Mouse (Mus musculus): ENCODE measurements around the gene Nkd2.

The Nkd2 gene

GRCm38 (mm10) chr13:73847465-73847836 is at the start of gene Nkd2:
Nkd2 (minus strand) TSS chr13:73847631.
- peak; percentile 57 for DNase-seq

DNA sequence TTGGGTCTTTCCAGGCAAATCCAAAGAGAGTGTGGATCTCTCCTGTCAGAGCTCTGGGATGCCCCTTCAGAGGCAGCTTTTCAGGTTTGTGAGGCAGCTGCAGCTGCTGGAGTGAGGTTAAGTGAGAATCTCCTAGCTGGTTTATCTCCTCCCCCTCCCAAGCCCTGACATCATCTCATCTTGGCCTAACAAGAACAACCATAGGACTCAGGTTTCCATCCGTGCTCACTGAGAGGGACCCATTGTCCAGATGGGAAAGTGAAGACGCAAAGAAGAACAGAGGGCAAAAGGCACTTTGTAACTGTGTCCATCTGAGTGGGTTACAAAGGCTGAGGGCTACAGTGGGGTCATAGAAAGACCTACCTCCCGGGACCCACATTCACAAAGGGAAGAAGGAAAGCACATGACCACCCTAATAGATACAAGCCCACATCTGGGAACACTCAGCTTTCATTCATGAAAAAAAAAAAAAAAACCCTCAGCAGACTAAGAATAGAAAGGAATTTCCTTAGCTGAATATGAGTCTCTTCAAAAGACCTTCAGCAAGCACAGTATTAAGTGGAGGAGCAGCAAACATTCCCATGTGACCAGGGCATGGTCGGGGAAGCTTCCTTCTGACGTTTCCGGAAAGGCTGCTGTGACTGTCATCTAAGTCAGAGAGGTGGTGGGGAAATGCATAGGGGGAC is 45.2 kb upstream of the Nkd2 start:
- no peak for DNase-seq

DNA sequence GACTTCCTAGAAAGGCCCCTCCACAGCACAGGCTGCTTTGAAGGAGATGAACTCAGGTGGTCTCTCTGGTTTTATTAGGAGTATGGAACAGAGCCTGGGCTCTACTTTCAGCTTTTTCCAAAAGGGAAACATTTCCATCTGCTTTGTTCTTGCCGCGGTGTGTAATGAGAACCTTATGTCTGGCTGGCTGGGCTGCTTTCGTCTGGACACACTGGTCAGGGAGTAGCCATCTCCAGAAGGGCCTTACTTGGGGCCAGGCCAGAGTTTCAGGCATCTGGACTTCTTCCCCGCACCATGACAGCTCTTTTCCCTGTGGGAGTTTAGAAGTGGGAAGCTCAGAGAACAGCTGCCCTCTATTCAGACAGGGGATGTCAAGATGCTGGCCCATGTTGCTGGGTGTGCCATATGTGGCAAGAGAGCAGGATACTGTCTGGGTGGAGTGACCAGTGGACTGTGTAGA is 40.0 kb upstream of the Nkd2 start:
- no peak for DNase-seq

DNA sequence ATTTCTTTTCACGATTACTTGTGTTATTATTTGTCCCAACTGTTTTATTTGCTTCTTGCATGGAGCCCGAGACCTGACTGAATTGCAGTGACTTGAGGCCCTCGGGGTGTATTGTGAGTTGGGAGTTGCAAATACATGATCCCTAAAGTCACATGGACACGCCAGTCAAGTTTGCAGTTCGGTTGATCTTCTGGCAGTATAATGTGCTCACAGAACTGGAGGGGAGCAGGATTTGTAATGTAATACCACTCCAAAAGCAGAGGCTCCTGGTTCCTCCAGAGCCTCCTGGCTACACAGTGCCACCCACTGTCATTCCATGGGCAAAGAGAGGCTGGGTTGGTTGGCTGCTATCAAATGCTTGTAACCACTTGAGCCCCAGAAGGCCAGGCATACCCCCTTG is 39.2 kb upstream of the Nkd2 start:
- no peak for DNase-seq

GRCm38 (mm10) chr13:73886066-73886465 is 38.6 kb upstream of the Nkd2 start:
- no peak for DNase-seq

- DNase-seq = no peak
Measured at GRCm38 (mm10) chr13:73885656-73886055, 38.2 kb upstream of the Nkd2 start.

DNA sequence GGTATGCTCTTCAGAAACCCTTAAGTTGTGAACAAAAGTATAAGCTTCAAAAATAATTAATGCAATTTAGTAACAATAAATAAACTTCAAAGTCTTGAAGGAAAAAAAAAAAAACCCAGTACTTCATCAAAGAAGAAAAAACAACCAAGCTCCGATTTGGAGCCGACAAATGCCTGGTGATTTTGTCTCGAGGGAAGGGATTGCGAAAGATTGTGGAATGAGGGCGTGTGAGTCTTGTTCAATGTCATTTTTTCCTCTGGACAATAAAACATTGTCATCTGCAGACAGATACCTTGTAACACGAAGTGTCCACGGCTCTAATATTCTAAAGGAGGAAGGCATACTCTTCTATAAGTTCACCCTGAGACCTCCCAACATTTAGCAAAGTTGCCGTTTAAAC is 33.9 kb upstream of the Nkd2 start:
- no peak for DNase-seq

- DNase-seq = no peak
Measured at GRCm38 (mm10) chr13:73879824-73880223, 32.4 kb upstream of the Nkd2 start.

GRCm38 (mm10) chr13:73872159-73872558 is 24.7 kb upstream of the Nkd2 start:
- DNase-seq = no peak

- no peak for DNase-seq
Measured at GRCm38 (mm10) chr13:73846589-73847464, 604 bp downstream of the Nkd2 start.

DNA sequence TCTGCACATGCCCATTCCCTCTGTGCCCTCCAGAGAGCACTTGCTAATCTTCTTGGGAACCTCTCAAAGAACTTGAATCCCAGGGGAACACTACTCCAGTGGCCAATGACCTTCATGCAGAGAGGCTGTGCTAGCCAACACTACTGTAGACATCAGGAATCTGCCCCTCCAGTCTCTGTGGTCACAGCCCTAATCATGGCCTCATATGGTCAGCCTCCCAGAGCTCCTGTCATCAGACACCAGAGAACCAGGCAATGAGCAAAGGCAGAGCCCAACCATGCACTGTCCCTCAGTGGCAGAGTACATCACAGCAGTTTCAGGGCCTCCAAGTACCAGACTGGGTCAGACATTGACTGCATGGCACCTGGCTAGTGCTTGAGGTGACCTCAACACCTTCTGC is 4.7 kb downstream of the Nkd2 start:
- DNase-seq = no peak

DNA sequence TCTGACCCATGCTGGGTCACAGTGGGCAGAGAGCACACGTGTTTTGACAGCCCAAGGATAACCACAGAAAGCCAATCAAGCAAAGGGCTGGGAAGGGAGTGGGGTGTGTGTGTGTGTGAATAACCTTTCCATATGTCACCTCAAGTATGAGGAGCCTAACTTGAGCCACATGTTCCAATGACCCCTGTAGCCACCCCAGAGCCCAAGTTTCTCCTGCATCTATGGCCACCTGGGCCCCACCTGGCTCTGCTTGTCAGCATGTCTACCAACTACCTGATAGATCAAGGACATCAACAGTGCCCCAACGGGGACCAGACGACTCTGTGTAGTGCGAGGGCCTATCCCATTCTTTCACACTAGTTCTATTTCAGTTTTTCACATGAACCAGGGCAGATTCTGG is 7.7 kb downstream of the Nkd2 start:
- DNase-seq = no peak

DNA sequence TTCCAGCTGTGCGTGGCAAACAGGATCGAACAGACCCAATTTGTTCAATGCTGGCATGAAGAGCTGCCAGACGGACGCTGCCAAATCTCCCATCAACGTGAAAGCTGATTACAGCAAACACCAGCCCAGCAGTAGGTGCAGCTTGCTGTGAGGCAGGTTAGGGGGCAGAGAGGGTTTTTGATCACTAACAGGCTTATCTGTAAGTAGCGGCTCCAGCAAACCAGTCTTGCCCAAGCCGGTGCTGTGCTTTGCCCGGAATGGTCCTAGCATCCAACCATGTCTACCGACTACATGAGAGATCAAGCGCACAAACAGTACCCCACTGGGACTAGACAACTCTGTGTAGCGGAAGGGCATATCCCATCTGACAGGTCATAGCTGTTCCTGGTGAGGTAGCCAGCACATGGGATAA is 8.3 kb downstream of the Nkd2 start:
- DNase-seq = no peak

DNA sequence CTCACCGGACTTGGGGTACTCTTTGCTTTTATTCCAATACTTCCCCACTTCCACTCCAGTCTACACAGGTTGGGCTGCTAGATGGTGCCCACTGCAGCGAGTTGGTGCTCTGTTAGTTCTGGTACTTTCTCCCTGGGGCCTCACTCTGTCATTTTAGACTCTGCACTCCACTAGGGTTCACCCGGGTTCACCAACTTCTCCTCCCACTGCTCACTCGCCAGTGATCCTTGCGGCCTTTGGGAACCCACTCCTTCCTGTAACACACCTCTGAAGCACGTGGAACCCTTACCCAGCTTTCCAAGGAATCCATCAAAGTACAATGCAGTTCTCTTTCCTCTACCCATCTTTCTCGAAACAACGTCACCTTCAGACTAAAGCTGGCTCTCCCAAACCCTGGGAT is 9.7 kb downstream of the Nkd2 start:
- no peak for DNase-seq

- no peak for DNase-seq
Measured at GRCm38 (mm10) chr13:73836491-73836890, 10.9 kb downstream of the Nkd2 start.

- no peak for DNase-seq
Measured at GRCm38 (mm10) chr13:73835791-73836190, 11.6 kb downstream of the Nkd2 start.

DNA sequence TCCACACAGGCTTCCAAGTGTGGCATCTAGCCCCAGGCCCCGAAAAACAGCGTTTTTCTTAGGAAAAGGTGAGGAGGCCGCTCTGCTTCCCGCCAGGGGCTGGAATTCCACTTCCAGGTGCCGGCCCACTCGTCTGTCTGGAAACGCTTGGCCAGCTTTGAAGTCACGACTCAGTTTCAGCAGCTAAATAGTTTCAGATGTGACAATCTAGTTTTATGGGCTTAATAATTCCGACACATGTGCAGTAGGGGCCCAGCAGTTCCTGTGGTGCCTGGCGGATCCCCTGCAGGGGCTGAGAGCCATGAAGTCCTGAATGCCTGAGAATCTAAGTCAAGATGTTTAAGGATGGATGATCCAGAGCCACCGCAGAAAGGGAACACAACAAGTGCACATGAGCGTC is 13.6 kb downstream of the Nkd2 start:
- no peak for DNase-seq

- no peak for DNase-seq
Measured at GRCm38 (mm10) chr13:73831486-73831885, 15.9 kb downstream of the Nkd2 start.

DNA sequence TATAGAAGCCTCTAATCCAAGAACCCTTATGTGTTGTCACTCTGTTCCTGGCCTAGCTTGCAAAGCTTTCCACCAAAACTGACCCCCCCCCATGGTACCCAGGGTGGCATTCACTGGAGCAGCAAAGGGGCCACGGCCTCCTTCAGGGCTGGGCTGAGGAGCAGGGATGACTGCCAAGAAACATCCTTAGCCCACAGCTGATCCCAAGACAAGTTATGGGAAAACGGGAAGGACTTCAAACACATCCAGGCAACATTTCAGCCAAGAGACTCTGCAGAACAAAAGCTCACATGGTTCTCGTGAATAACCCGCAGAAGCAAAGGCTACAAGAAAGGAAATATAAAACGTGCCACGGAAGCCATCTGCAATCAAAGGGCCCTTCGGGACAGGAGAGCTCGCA is 20.2 kb downstream of the Nkd2 start:
- DNase-seq = no peak

DNA sequence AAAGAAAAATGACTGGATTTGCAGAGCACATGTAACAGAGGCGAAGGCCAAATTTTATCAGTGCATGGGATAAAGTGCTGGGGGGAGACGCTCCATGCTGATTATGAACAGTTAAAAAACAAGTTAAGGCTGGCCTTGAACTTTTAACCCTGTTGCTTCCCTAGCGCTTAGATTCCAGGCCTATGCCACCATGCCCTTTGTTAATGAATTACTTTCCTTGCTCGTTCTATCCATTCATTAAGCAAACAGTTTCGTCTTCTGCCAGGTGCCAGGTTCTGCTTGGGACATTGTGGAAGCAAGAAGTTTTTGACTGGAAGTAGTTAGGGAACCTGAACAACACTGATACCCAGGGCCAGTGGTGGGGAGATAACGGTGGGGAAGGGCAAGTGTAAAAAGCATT is 23.7 kb downstream of the Nkd2 start:
- no peak for DNase-seq

DNA sequence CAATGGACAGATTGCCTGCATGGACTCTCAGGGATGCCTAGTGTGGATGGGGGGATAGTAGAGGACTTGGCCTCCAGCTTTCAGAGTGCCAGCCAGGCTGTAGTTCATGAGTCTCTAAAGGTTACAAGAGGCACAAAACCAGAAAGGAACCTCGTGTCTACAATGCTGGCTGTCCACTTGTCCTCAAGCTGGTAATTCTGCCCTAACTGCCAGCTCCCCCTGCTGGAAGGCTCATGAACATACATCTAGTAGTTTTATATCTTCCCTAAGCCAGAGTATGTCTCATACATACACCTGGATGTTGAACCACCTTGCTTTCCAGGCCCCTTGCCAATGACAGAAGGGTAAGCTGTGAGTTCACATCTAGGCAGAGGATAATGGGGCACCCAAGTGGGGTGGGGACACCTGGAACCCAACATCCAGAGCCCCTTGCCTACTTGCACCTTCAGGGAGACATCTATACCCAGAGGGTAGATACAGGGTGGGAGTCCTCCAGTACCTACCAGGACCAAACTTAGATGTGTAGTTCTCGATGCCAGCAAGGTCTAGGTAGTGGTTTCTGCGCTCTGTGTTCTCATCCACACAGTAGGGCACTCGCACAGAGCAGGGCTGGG is 25.1 kb downstream of the Nkd2 start:
- peak; percentile 57 for DNase-seq

- DNase-seq = no peak
Measured at GRCm38 (mm10) chr13:73821251-73821650, 26.2 kb downstream of the Nkd2 start.

- no peak for DNase-seq
Measured at GRCm38 (mm10) chr13:73818921-73819320, 28.5 kb downstream of the Nkd2 start.

DNA sequence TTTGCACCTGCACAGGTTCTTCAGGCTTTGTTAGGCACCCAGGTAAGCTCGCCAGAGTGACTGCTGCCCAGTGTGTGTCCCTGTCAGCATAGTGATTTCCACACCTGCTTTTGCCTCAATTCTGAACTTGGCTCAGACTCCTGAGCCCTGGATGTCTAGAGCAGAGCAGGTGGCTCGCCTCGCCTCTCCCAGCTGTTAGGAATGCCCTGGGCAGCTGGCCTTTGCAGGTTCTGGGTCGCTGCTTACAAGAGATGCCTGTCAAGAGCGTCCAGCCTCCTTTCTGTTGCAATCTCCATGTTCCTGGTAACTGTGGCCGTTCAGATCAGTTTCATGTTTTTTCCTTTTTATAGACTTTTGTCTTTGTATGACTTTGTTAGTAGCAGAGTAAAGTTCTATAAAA is 31.1 kb downstream of the Nkd2 start:
- DNase-seq = no peak

Measured in layer of hippocampus, adult 9-11 months (tissue).